In genomic region chr10:121665631-121666145, GRCm38 (mm10) we compare ENCODE assay signal across 33 mouse cellular contexts. TPM values are rescaled to one million over a fixed set of nuclear protein-coding genes. Genes with fewer than 3 reads are reported as not detected.
DNase-seq lines count a peak whose midpoint lies in the region; ATAC-seq lines count a peak whose summit lies in the region.
"Had no signal": no experiment of that assay in that cellular context is flagged by ENCODE, and none has a peak within 500 bp of the region (broad histone marks: within the 10 kb centered on the region; RNA-seq: fewer than 3 reads in every experiment).

No protein-coding gene starts in this region.

- WGBS in embryonic facial prominence, embryonic 14.5 days, result 52% methylated on average over 8 of the region's 8 CpGs
- WGBS in embryonic facial prominence, embryonic 10.5 days, result 77% methylated on average over 8 of the region's 8 CpGs
- WGBS in heart, embryonic 10.5 days, result 68% methylated on average over 8 of the region's 8 CpGs
- WGBS in lung, embryonic 15.5 days, result 34% methylated on average over 8 of the region's 8 CpGs

- 0 out of 2 replicates have a peak, but pooled peaks have one; percentile 30 for ATAC-seq in embryonic facial prominence, embryonic 14.5 days (ENCODE audit: low read depth)
- ATAC-seq in lung, embryonic 15.5 days (ENCODE audit: borderline replicate concordance, extremely low read depth, low FRiP score, low TSS enrichment), result peak; percentile 46; the same call in 1 of the 2 replicates
- ATAC-seq in activated CD4-positive, CD25-positive, alpha-beta regulatory T cell, adult 4 months, result no peak
- ATAC-seq: forebrain, embryonic 14.5 days; hindbrain, postnatal 0 days; intestine, embryonic 15.5 days; midbrain, embryonic 15.5 days had no signal

- intact Hi-C loops in heart, postnatal 14 days (cut with DNase I), result no loop called here

- peak; percentile 22 for DNase-seq in embryonic facial prominence, embryonic 14.5 days (ENCODE audit: low spot score)
- DNase-seq in embryonic facial prominence, embryonic 10.5 days (ENCODE audit: low spot score), result no peak
- DNase-seq in heart, postnatal 14 days, result peak; percentile 31 to 61
- DNase-seq in heart, embryonic 10.5 days (ENCODE audit: low spot score), result no peak
- DNase-seq in lung, postnatal 4 days, result no peak
- DNase-seq in skeletal muscle tissue, adult 2 months (ENCODE audit: low read depth, low spot score), result peak; percentile 6
- DNase-seq: adrenal gland, adult 8-10 months; cerebellum, adult 8-10 months; cerebellum, postnatal 25 days; gastrocnemius, postnatal 36 days; kidney, adult 2 months; kidney, postnatal 36 days; liver, embryonic 13.5 days; right cerebral cortex, postnatal 25 days; thymus, adult 18-20 months; thymus, postnatal 25 days had no signal

- H3K4me3 ChIP-seq in embryonic facial prominence, embryonic 14.5 days (ENCODE audit: low read depth, low read length), result no peak overlapping the region
- H3K4me3 ChIP-seq in embryonic facial prominence, embryonic 10.5 days, result no peak overlapping the region
- no peak overlapping the region for H3K4me3 ChIP-seq in heart, embryonic 10.5 days
- no peak overlapping the region for H3K4me3 ChIP-seq in lung, embryonic 15.5 days
- H3K4me3 ChIP-seq: hindbrain, embryonic 12.5 days; intestine, embryonic 15.5 days; layer of hippocampus, adult 2 months; limb, embryonic 13.5 days; liver, embryonic 13.5 days; midbrain, embryonic 10.5 days; midbrain, embryonic 15.5 days had no signal

- H3K4me1 ChIP-seq in embryonic facial prominence, embryonic 14.5 days (ENCODE audit: control insufficient read depth, insufficient read depth, low read length), result no peaks in the 10 kb centered on the region
- peaks cover 22% of the 10 kb centered on the region for H3K4me1 ChIP-seq in embryonic facial prominence, embryonic 10.5 days
- no peaks in the 10 kb centered on the region for H3K4me1 ChIP-seq in heart, embryonic 10.5 days
- H3K4me1 ChIP-seq in lung, embryonic 15.5 days, result no peaks in the 10 kb centered on the region
- H3K4me1 ChIP-seq: intestine, embryonic 15.5 days; liver, embryonic 13.5 days had no signal

- no peak overlapping the region for H3K27ac ChIP-seq in embryonic facial prominence, embryonic 14.5 days (replicated peaks; ENCODE audit: low read depth, low read length)
- H3K27ac ChIP-seq in embryonic facial prominence, embryonic 10.5 days (replicated peaks), result no peak overlapping the region
- no peak overlapping the region for H3K27ac ChIP-seq in heart, embryonic 10.5 days
- H3K27ac ChIP-seq in lung, embryonic 15.5 days, result no peak overlapping the region
- H3K27ac ChIP-seq: hindbrain, embryonic 12.5 days; hindbrain, postnatal 0 days; intestine, embryonic 15.5 days; layer of hippocampus, adult 2 months; limb, embryonic 13.5 days; liver, embryonic 13.5 days; midbrain, embryonic 10.5 days; midbrain, embryonic 15.5 days; stomach, postnatal 0 days had no signal

- no peak overlapping the region for H3K9ac ChIP-seq in embryonic facial prominence, embryonic 14.5 days (ENCODE audit: low read depth, low read length)
- no peak overlapping the region for H3K9ac ChIP-seq in lung, embryonic 15.5 days
- H3K9ac ChIP-seq: hindbrain, embryonic 12.5 days; intestine, embryonic 15.5 days; limb, embryonic 13.5 days; liver, embryonic 13.5 days; midbrain, embryonic 15.5 days had no signal

- H3K27me3 ChIP-seq in embryonic facial prominence, embryonic 14.5 days (replicated peaks; ENCODE audit: control insufficient read depth, insufficient read depth, low read length), result no peaks in the 10 kb centered on the region
- 0 out of 2 replicates have a peak, but pooled peaks cover 7% of the 10 kb centered on the region for H3K27me3 ChIP-seq in embryonic facial prominence, embryonic 10.5 days (replicated peaks; ENCODE audit: low read depth, poor library complexity, severe bottlenecking)
- H3K27me3 ChIP-seq in heart, embryonic 10.5 days (ENCODE audit: insufficient read depth, poor library complexity, severe bottlenecking), result no peaks in the 10 kb centered on the region
- H3K27me3 ChIP-seq in lung, embryonic 15.5 days, result no peaks in the 10 kb centered on the region
- H3K27me3 ChIP-seq: CH12.LX; hindbrain, embryonic 12.5 days; intestine, embryonic 15.5 days; limb, embryonic 13.5 days; liver, embryonic 13.5 days; midbrain, embryonic 15.5 days had no signal

- no peak overlapping the region for H3K4me2 ChIP-seq in embryonic facial prominence, embryonic 14.5 days (ENCODE audit: low read depth, low read length)
- H3K4me2 ChIP-seq in lung, embryonic 15.5 days, result no peak overlapping the region
- H3K4me2 ChIP-seq: hindbrain, embryonic 12.5 days; intestine, embryonic 15.5 days; limb, embryonic 13.5 days; liver, embryonic 13.5 days; midbrain, embryonic 15.5 days had no signal

- H3K36me3 ChIP-seq in embryonic facial prominence, embryonic 14.5 days (ENCODE audit: control insufficient read depth, insufficient read depth, low read length), result no peaks in the 10 kb centered on the region
- no peaks in the 10 kb centered on the region for H3K36me3 ChIP-seq in embryonic facial prominence, embryonic 10.5 days (replicated peaks)
- no peaks in the 10 kb centered on the region for H3K36me3 ChIP-seq in heart, embryonic 10.5 days
- no peaks in the 10 kb centered on the region for H3K36me3 ChIP-seq in lung, embryonic 15.5 days
- H3K36me3 ChIP-seq: hindbrain, embryonic 12.5 days; intestine, embryonic 15.5 days; limb, embryonic 13.5 days; liver, embryonic 13.5 days; midbrain, embryonic 10.5 days; midbrain, embryonic 15.5 days had no signal

- no peaks in the 10 kb centered on the region for H3K9me3 ChIP-seq in embryonic facial prominence, embryonic 14.5 days (ENCODE audit: control insufficient read depth, low read length)
- no peaks in the 10 kb centered on the region for H3K9me3 ChIP-seq in embryonic facial prominence, embryonic 10.5 days
- H3K9me3 ChIP-seq in heart, embryonic 10.5 days, result no peaks in the 10 kb centered on the region
- H3K9me3 ChIP-seq in lung, embryonic 15.5 days, result no peaks in the 10 kb centered on the region
- H3K9me3 ChIP-seq: hindbrain, embryonic 12.5 days; intestine, embryonic 15.5 days; limb, embryonic 13.5 days; liver, embryonic 13.5 days; midbrain, embryonic 10.5 days; midbrain, embryonic 15.5 days had no signal

RNA-seq across cellular contexts. Expression of gene D930020B18Rik, which starts 24.3 kb away (rescaled TPM):
- 1.7 and 2.2 TPM in 2 replicates for polyA plus RNA-seq in embryonic facial prominence, embryonic 14.5 days (2014; fragmentation: Nextera tagmentation; extraction: Ambion mirVana)
- 0.23 and 0.67 TPM in 2 replicates for polyA plus RNA-seq in embryonic facial prominence, embryonic 10.5 days (2016; fragmentation: Nextera tagmentation; extraction: Ambion mirVana)
- not detected for total RNA-seq in heart, postnatal 14 days (2021)
- 0.11 TPM in 1 of 2 replicates, not detected in the other for polyA plus RNA-seq in heart, embryonic 10.5 days (2016; fragmentation: Nextera tagmentation; extraction: Ambion mirVana)
- 0.57 and 0.72 TPM in 2 replicates for polyA plus RNA-seq in lung, embryonic 15.5 days (2015; fragmentation: Nextera tagmentation; extraction: Ambion mirVana)
- under 1 TPM; 0.29 to 0.41 TPM for polyA plus RNA-seq in activated CD4-positive, CD25-positive, alpha-beta regulatory T cell, adult 4 months (2017; shearing (Covaris generic))
- total RNA-seq: adrenal gland, adult 8-10 months; CH12.LX; gastrocnemius, postnatal 36 days; heart, adult 8-10 months; neutrophil, adult 5-6 weeks had no signal
- polyA plus RNA-seq: C2C12; liver, embryonic 13.5 days; midbrain, embryonic 10.5 days; neural tube, embryonic 11.5 days; spleen, adult 2 months had no signal

RNA-seq across cellular contexts. Expression of gene Xpot, which starts 39.6 kb away (rescaled TPM):
- 54.9 and 62.5 TPM in 2 replicates for polyA plus RNA-seq in embryonic facial prominence, embryonic 14.5 days (2014; fragmentation: Nextera tagmentation; extraction: Ambion mirVana)
- polyA plus RNA-seq in embryonic facial prominence, embryonic 10.5 days (2016; fragmentation: Nextera tagmentation; extraction: Ambion mirVana), result 58.3 and 59.8 TPM in 2 replicates
- total RNA-seq in heart, postnatal 14 days (2021), result 10 to 100 TPM; 24.5 to 25.7 TPM
- 44.8 and 48.8 TPM in 2 replicates for polyA plus RNA-seq in heart, embryonic 10.5 days (2016; fragmentation: Nextera tagmentation; extraction: Ambion mirVana)
- 48.9 and 59.7 TPM in 2 replicates for polyA plus RNA-seq in lung, embryonic 15.5 days (2015; fragmentation: Nextera tagmentation; extraction: Ambion mirVana)
- polyA plus RNA-seq in activated CD4-positive, CD25-positive, alpha-beta regulatory T cell, adult 4 months (2017; shearing (Covaris generic)), result 10 to 100 TPM; 14.2 to 17.9 TPM

Comparison
In these comparisons a context has a peak if more than half of its experiments do, and no peak if none do; other contexts are left out.
1. DNase-seq: peak in embryonic facial prominence, embryonic 14.5 days (single experiment), heart, postnatal 14 days (2 of 2) and skeletal muscle tissue, adult 2 months (single experiment); none in embryonic facial prominence, embryonic 10.5 days (single experiment), heart, embryonic 10.5 days (single experiment) and lung, postnatal 4 days (0 of 2).